Mouse (Mus musculus) cortical plate, adult 2 months (tissue): ENCODE measurements around the gene Cyp21a1.

ENCODE experiments used
- CTCF ChIP-seq: fragments of 200-500 bp; IDR thresholded peaks from 2 replicates; pipeline ENCODE4 v1.5.1; 2011; ENCODE audit warnings: mild to moderate bottlenecking, control low read depth, low read length; ENCODE audit not compliant: insufficient read depth; ENCODE audit errors: extremely low read depth
- POLR2A ChIP-seq: fragments of 200-500 bp; IDR thresholded peaks from 2 replicates; pipeline ENCODE4 v1.6.1; 2011; ENCODE audit warnings: mild to moderate bottlenecking, low read length, control low read depth; ENCODE audit not compliant: insufficient read depth; ENCODE audit errors: extremely low read depth

GRCm38 (mm10) chr17:34811275-34811674 is 6.9 kb upstream of the Cyp21a1 start:
- TF ChIP-seq CTCF: no peak
- TF ChIP-seq POLR2A: no peak
